Mouse (Mus musculus): ENCODE measurements around the gene Ly6g6f. TPM values are rescaled to one million over a fixed set of nuclear protein-coding genes. Genes with fewer than 3 reads are reported as not detected.

Ly6g6f gene
- polyA plus RNA-seq, 1 experiment from 2014 or later, result 0.88 TPM

- no peaks in the 10 kb centered on the region for H3K27me3 ChIP-seq (ENCODE audit: control insufficient read depth, insufficient read depth, low read length)
- H3K4me3 ChIP-seq (ENCODE audit: low read depth, low read length), result no peak overlapping the region
- peaks cover under 1% of the 10 kb centered on the region; the same call in 1 of the 2 replicates for H3K36me3 ChIP-seq (ENCODE audit: control insufficient read depth, insufficient read depth, low read length)
- DNase-seq (ENCODE audit: low spot score) (peak; percentile 43), ATAC-seq (replicated peaks; ENCODE audit: low FRiP score) (no peak)
- peak overlapping the region; percentile 86 for H3K27ac ChIP-seq (ENCODE audit: low read depth, low read length)
- peak overlapping the region; percentile 79; the same call in 1 of the 2 replicates for H3K9ac ChIP-seq (ENCODE audit: low read length)
- peaks cover 32% of the 10 kb centered on the region for H3K4me1 ChIP-seq (replicated peaks; ENCODE audit: control insufficient read depth, insufficient read depth, low read length)
- WGBS, result 79% methylated on average over 5 of the region's 5 CpGs
- H3K4me2 ChIP-seq (ENCODE audit: low read depth, low read length, severe bottlenecking), result peak overlapping the region; percentile 88; the same call in 1 of the 2 replicates
- H3K9me3 ChIP-seq (ENCODE audit: control insufficient read depth, low read length), result no peaks in the 10 kb centered on the region; the same call in 1 of the 2 replicates
These were observed 36.4 kb downstream of the Ly6g6f start for GRCm38 (mm10) chr17:35048932-35049440.

- Histone ChIP-seq H3K9ac (ENCODE audit: low read length) (peak overlapping the region; percentile 27; the same call in 1 of the 2 replicates), H3K9me3 (ENCODE audit: control insufficient read depth, low read length) (no peaks in the 10 kb centered on the region), H3K27ac (ENCODE audit: low read depth, low read length) (no peak overlapping the region), H3K4me2 (ENCODE audit: low read depth, low read length, severe bottlenecking) (0 out of 2 replicates have a peak overlapping the region, but pooled peaks have one; percentile 18), H3K4me1 (replicated peaks; ENCODE audit: control insufficient read depth, insufficient read depth, low read length) (peaks cover 32% of the 10 kb centered on the region), H3K27me3 (ENCODE audit: control insufficient read depth, insufficient read depth, low read length) (no peaks in the 10 kb centered on the region), H3K4me3 (ENCODE audit: low read depth, low read length) (no peak overlapping the region), H3K36me3 (ENCODE audit: control insufficient read depth, insufficient read depth, low read length) (no peaks in the 10 kb centered on the region)
- WGBS, result 46% methylated on average over 11 of the region's 11 CpGs
- ATAC-seq (replicated peaks; ENCODE audit: low FRiP score) (no peak), DNase-seq (ENCODE audit: low spot score) (no peak)
These were observed 37.1 kb downstream of the Ly6g6f start for GRCm38 (mm10) chr17:35048149-35048931.

GRCm38 (mm10) chr17:35047688-35048087, 37.7 kb downstream of the Ly6g6f start:
- 50% methylated on average over 1 of the region's 1 CpGs for WGBS
- ATAC-seq (replicated peaks; ENCODE audit: low FRiP score) (no peak), DNase-seq (ENCODE audit: low spot score) (no peak)
- Histone ChIP-seq H3K9ac (ENCODE audit: low read length) (peak overlapping the region; percentile 25; the same call in 1 of the 2 replicates), H3K9me3 (ENCODE audit: control insufficient read depth, low read length) (no peaks in the 10 kb centered on the region), H3K36me3 (ENCODE audit: control insufficient read depth, insufficient read depth, low read length) (no peaks in the 10 kb centered on the region), H3K27ac (ENCODE audit: low read depth, low read length) (peak overlapping the region; percentile 39; the same call in 1 of the 2 replicates), H3K4me2 (ENCODE audit: low read depth, low read length, severe bottlenecking) (no peak overlapping the region), H3K27me3 (ENCODE audit: control insufficient read depth, insufficient read depth, low read length) (no peaks in the 10 kb centered on the region), H3K4me3 (ENCODE audit: low read depth, low read length) (no peak overlapping the region), H3K4me1 (replicated peaks; ENCODE audit: control insufficient read depth, insufficient read depth, low read length) (peaks cover 32% of the 10 kb centered on the region)

- peak; percentile 98 for ATAC-seq (replicated peaks; ENCODE audit: low FRiP score)
- 3% methylated on average over 33 of the region's 33 CpGs for WGBS
- peaks cover 27% of the 10 kb centered on the region for H3K4me1 ChIP-seq (replicated peaks; ENCODE audit: control insufficient read depth, insufficient read depth, low read length)
These were observed 38.5 kb downstream of the Ly6g6f start, which contains the start of gene Msh5 for GRCm38 (mm10) chr17:35046681-35047455. TSS of gene Msh5 (minus strand) at chr17:35046745.

GRCm38 (mm10) chr17:35045807-35046680, 39.4 kb downstream of the Ly6g6f start:
- no peaks in the 10 kb centered on the region for H3K9me3 ChIP-seq (ENCODE audit: control insufficient read depth, low read length)
- DNase-seq (ENCODE audit: low spot score), result no peak
- peak; percentile 76 for ATAC-seq (replicated peaks; ENCODE audit: low FRiP score)
- H3K4me3 ChIP-seq (ENCODE audit: low read depth, low read length), result peak overlapping the region; percentile 39
- H3K4me1 ChIP-seq (replicated peaks; ENCODE audit: control insufficient read depth, insufficient read depth, low read length), result peaks cover 21% of the 10 kb centered on the region
- peak overlapping the region; percentile 93 for H3K9ac ChIP-seq (ENCODE audit: low read length)
- H3K27me3 ChIP-seq (ENCODE audit: control insufficient read depth, insufficient read depth, low read length), result no peaks in the 10 kb centered on the region
- H3K4me2 ChIP-seq (ENCODE audit: low read depth, low read length, severe bottlenecking), result peak overlapping the region; percentile 89
- 6% methylated on average over 48 of the region's 48 CpGs for WGBS
- no peaks in the 10 kb centered on the region for H3K36me3 ChIP-seq (ENCODE audit: control insufficient read depth, insufficient read depth, low read length)
- H3K27ac ChIP-seq (ENCODE audit: low read depth, low read length), result peak overlapping the region; percentile 62

More at GRCm38 (mm10) chr17:35046681-35047455, 38.5 kb downstream of the Ly6g6f start, which contains the start of gene Msh5:
- H3K36me3 ChIP-seq (ENCODE audit: control insufficient read depth, insufficient read depth, low read length), result no peaks in the 10 kb centered on the region
- no peaks in the 10 kb centered on the region for H3K27me3 ChIP-seq (ENCODE audit: control insufficient read depth, insufficient read depth, low read length)
- peak within 1 kb of the TSS; percentile 89 for H3K4me2 ChIP-seq (ENCODE audit: low read depth, low read length, severe bottlenecking)
- H3K9ac ChIP-seq (ENCODE audit: low read length), result peak within 1 kb of the TSS; percentile 93
- peak; percentile 100 for DNase-seq (ENCODE audit: low spot score)
- H3K27ac ChIP-seq (ENCODE audit: low read depth, low read length), result peak within 1 kb of the TSS; percentile 62
- no peaks in the 10 kb centered on the region for H3K9me3 ChIP-seq (ENCODE audit: control insufficient read depth, low read length)
- H3K4me3 ChIP-seq (ENCODE audit: low read depth, low read length), result peak within 1 kb of the TSS; percentile 39

GRCm38 (mm10) chr17:35044904-35045806, 40.3 kb downstream of the Ly6g6f start:
- DNase-seq (ENCODE audit: low spot score), result no peak
- H3K27ac ChIP-seq (ENCODE audit: low read depth, low read length), result no peak overlapping the region
- peak overlapping the region; percentile 89 for H3K4me2 ChIP-seq (ENCODE audit: low read depth, low read length, severe bottlenecking)
- no peaks in the 10 kb centered on the region for H3K36me3 ChIP-seq (ENCODE audit: control insufficient read depth, insufficient read depth, low read length)
- peaks cover 19% of the 10 kb centered on the region for H3K4me1 ChIP-seq (replicated peaks; ENCODE audit: control insufficient read depth, insufficient read depth, low read length)
- peak overlapping the region; percentile 93 for H3K9ac ChIP-seq (ENCODE audit: low read length)
- H3K27me3 ChIP-seq (ENCODE audit: control insufficient read depth, insufficient read depth, low read length), result no peaks in the 10 kb centered on the region
- no peak for ATAC-seq (replicated peaks; ENCODE audit: low FRiP score)
- H3K4me3 ChIP-seq (ENCODE audit: low read depth, low read length), result peak overlapping the region; percentile 39; the same call in 1 of the 2 replicates
- WGBS, result 93% methylated on average over 7 of the region's 7 CpGs
- H3K9me3 ChIP-seq (ENCODE audit: control insufficient read depth, low read length), result no peaks in the 10 kb centered on the region

GRCm38 (mm10) chr17:35043794-35044193, 41.6 kb downstream of the Ly6g6f start:
- ATAC-seq (replicated peaks; ENCODE audit: low FRiP score) (no peak), DNase-seq (ENCODE audit: low spot score) (no peak)
- 85% methylated on average over 4 of the region's 4 CpGs for WGBS
- no peak overlapping the region for H3K9ac ChIP-seq (ENCODE audit: low read length)
- H3K36me3 ChIP-seq (ENCODE audit: control insufficient read depth, insufficient read depth, low read length), result no peaks in the 10 kb centered on the region
- no peak overlapping the region for H3K4me3 ChIP-seq (ENCODE audit: low read depth, low read length)
- no peak overlapping the region for H3K4me2 ChIP-seq (ENCODE audit: low read depth, low read length, severe bottlenecking)
- no peak overlapping the region for H3K27ac ChIP-seq (ENCODE audit: low read depth, low read length)
- H3K9me3 ChIP-seq (ENCODE audit: control insufficient read depth, low read length), result no peaks in the 10 kb centered on the region
- peaks cover 11% of the 10 kb centered on the region for H3K4me1 ChIP-seq (replicated peaks; ENCODE audit: control insufficient read depth, insufficient read depth, low read length)
- no peaks in the 10 kb centered on the region for H3K27me3 ChIP-seq (ENCODE audit: control insufficient read depth, insufficient read depth, low read length)
